Mouse (Mus musculus) spleen, adult 2 months (tissue): ENCODE results near the gene Gm7534.

ENCODE experiments used
- CTCF ChIP-seq: fragments of 200-500 bp; IDR thresholded peaks from 2 replicates; pipeline ENCODE4 v1.5.1; 2011; ENCODE audit warnings: mild to moderate bottlenecking, inconsistent platforms; ENCODE audit not compliant: insufficient read depth, insufficient read length, insufficient replicate concordance; ENCODE audit errors: extremely low read depth
- POLR2A ChIP-seq: fragments of 200-500 bp; IDR thresholded peaks from 2 replicates; pipeline ENCODE4 v1.6.1; 2011; ENCODE audit warnings: low read depth, low read length, inconsistent platforms

DNA sequence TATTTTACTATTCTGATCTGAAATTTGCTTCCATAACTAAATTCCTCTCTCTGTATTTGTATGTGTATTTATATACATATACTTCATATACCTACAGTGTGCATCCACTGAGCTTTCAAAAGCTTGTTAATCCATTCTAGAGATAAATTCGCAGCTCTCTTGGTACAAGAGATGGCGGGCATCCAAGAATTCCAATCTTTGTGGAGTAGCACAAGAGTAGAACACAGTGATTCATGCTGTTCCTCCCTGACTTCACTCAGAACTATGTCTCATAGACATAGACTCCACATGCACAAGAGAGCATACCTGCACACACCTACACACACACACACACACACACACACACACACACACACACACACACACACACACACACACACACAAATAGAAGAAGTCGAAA is 30.4 kb downstream of the Gm7534 start:
- TF ChIP-seq CTCF (no peak), POLR2A (no peak)
